Mouse (Mus musculus) lung, postnatal 36 days (tissue): ENCODE results near the gene Slc25a30.

ENCODE experiments used
- DNase-seq: peaks from one replicate; pipeline ENCODE4 v3.0.0; 2022; ENCODE audit warnings: mixed read lengths

Slc25a30 gene

DNA sequence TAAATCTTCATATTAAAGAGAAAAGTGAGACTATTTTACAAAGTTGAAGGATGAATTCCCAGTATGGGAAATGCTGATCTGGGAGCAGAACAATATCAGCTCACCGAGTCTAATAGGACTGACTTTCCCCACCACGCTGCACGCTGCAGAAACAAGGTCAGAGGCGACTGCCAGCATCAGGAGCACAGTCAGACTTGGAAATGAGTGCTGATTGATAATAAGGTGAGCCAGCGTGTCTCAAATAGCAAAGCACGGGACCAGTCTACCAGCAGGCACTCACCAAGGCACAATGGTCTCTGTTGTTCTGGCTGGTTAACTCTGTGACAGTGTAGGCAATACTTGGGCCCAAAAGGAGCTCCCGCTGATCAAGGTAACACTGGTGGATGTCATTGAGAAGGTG lies 54.2 kb downstream of the Slc25a30 start:
- DNase-seq: no peak

- no peak for DNase-seq
Observed at GRCm38 (mm10) chr14:75731361-75731760, 55.5 kb downstream of the Slc25a30 start.

GRCm38 (mm10) chr14:75728111-75728510 lies 58.7 kb downstream of the Slc25a30 start:
- DNase-seq: no peak

GRCm38 (mm10) chr14:75727046-75727445 lies 59.8 kb downstream of the Slc25a30 start:
- peak; percentile 56 for DNase-seq

DNA sequence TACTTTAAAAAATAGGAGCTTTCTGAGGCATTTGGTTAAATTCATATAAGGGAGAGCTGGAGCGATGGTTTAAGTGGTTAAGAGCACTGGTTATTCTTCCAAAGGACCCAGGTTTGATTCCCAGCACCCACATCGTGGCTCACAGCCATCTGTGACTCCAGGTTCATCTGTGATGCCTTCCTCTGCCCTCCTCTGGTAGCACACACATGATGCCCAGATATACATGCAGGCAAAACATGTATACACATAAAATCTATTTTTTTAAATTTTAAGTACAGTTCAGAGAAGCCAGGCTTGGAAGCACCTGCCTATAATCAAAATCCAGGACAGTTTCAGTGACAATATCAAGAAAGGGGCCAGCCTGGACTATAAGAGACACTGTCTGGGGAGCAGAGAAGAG lies 64.0 kb downstream of the Slc25a30 start:
- DNase-seq: no peak

- peak; percentile 71 for DNase-seq
Observed at GRCm38 (mm10) chr14:75721977-75722563, 64.8 kb downstream of the Slc25a30 start.

DNA sequence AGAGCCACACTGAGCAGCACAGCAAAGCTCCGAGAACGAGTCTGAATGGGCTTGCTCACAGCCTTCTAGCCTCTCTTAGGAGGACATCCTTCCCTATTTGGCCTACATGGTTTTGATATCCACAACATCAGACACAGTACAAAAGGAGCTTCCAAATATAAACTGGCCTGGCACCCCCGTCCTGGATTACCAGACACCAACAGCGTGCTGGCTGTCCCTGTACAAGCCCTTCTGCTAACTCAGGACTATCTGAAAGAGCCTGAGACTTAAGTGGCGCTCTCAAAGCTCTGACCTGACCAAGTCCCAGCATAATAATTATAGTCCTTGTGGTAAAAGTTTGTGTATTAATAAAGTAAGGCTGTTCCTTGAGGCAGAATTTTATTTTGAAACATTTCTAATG lies 66.7 kb downstream of the Slc25a30 start:
- DNase-seq: no peak

- DNase-seq: no peak
Observed at GRCm38 (mm10) chr14:75716410-75716809, 70.4 kb downstream of the Slc25a30 start.

GRCm38 (mm10) chr14:75713661-75714060 lies 73.2 kb downstream of the Slc25a30 start:
- no peak for DNase-seq

GRCm38 (mm10) chr14:75712687-75713086 lies 74.2 kb downstream of the Slc25a30 start:
- no peak for DNase-seq

- no peak for DNase-seq
Observed at GRCm38 (mm10) chr14:75711731-75712130, 75.1 kb downstream of the Slc25a30 start.
